Mouse (Mus musculus): ENCODE measurements around the gene Cbs. TPM values are rescaled to one million over a fixed set of nuclear protein-coding genes. Genes with fewer than 3 reads are reported as not detected.

Cbs gene
- polyA plus RNA-seq, 1 experiment = not detected

- TF ChIP-seq GATA1 (IDR thresholded peaks at IDR 0.05; ENCODE audit: borderline replicate concordance, low read length) = no peak
- TF ChIP-seq FLI1 (IDR thresholded peaks at IDR 0.05; ENCODE audit: low read length) = no peak
- Histone ChIP-seq H3K36me3 (replicated peaks; ENCODE audit: low read length) (peaks cover 92% of the 10 kb centered on the region), H3K4me3 (replicated peaks) (no peak overlapping the region), H3K4me1 (no peaks in the 10 kb centered on the region; the same call in 1 of the 2 replicates), H3K9me3 (no peaks in the 10 kb centered on the region), H3K27me3 (replicated peaks) (no peaks in the 10 kb centered on the region)
These were observed 42.0 kb downstream of the Cbs start for GRCm38 (mm10) chr17:31595077-31595476.

- Histone ChIP-seq H3K9me3 (no peaks in the 10 kb centered on the region), H3K27me3 (replicated peaks) (no peaks in the 10 kb centered on the region), H3K4me1 (no peaks in the 10 kb centered on the region; the same call in 1 of the 2 replicates), H3K4me3 (replicated peaks) (no peak overlapping the region), H3K36me3 (replicated peaks; ENCODE audit: low read length) (peaks cover 89% of the 10 kb centered on the region)
- TF ChIP-seq GATA1 (IDR thresholded peaks at IDR 0.05; ENCODE audit: borderline replicate concordance, low read length) = no peak
- TF ChIP-seq FLI1 (IDR thresholded peaks at IDR 0.05; ENCODE audit: low read length) = no peak
These were observed 42.4 kb downstream of the Cbs start for GRCm38 (mm10) chr17:31594590-31594989.

GRCm38 (mm10) chr17:31590846-31591245 is 46.2 kb downstream of the Cbs start:
- H3K4me1 ChIP-seq = peaks cover 14% of the 10 kb centered on the region
- no peak overlapping the region for H3K4me3 ChIP-seq (replicated peaks)
- peaks cover 73% of the 10 kb centered on the region for H3K36me3 ChIP-seq (replicated peaks; ENCODE audit: low read length)
- no peaks in the 10 kb centered on the region for H3K27me3 ChIP-seq (replicated peaks)
- no peaks in the 10 kb centered on the region for H3K9me3 ChIP-seq
- TF ChIP-seq FLI1 (IDR thresholded peaks at IDR 0.05; ENCODE audit: low read length) (no peak), GATA1 (IDR thresholded peaks at IDR 0.05; ENCODE audit: borderline replicate concordance, low read length) (no peak)

- Histone ChIP-seq H3K27me3 (replicated peaks) (no peaks in the 10 kb centered on the region), H3K4me1 (peaks cover 26% of the 10 kb centered on the region), H3K36me3 (replicated peaks; ENCODE audit: low read length) (peaks cover 71% of the 10 kb centered on the region), H3K4me3 (replicated peaks) (no peak overlapping the region), H3K9me3 (no peaks in the 10 kb centered on the region)
- TF ChIP-seq GATA1 (IDR thresholded peaks at IDR 0.05; ENCODE audit: borderline replicate concordance, low read length) (no peak), FLI1 (IDR thresholded peaks at IDR 0.05; ENCODE audit: low read length) (no peak)
These were observed 48.3 kb downstream of the Cbs start for GRCm38 (mm10) chr17:31588726-31589125.

GRCm38 (mm10) chr17:31588115-31588514 is 48.9 kb downstream of the Cbs start:
- Histone ChIP-seq H3K4me3 (replicated peaks) (no peak overlapping the region), H3K9me3 (no peaks in the 10 kb centered on the region), H3K27me3 (replicated peaks) (no peaks in the 10 kb centered on the region), H3K36me3 (replicated peaks; ENCODE audit: low read length) (peaks cover 68% of the 10 kb centered on the region), H3K4me1 (peaks cover 32% of the 10 kb centered on the region)
- no peak for TF ChIP-seq GATA1 (IDR thresholded peaks at IDR 0.05; ENCODE audit: borderline replicate concordance, low read length)
- TF ChIP-seq FLI1 (IDR thresholded peaks at IDR 0.05; ENCODE audit: low read length) = no peak

GRCm38 (mm10) chr17:31583781-31584180 is 53.3 kb downstream of the Cbs start:
- peaks cover 62% of the 10 kb centered on the region for H3K4me1 ChIP-seq
- H3K4me3 ChIP-seq (replicated peaks) = peak overlapping the region; percentile 21
- TF ChIP-seq GATA1 (IDR thresholded peaks at IDR 0.05; ENCODE audit: borderline replicate concordance, low read length) (no peak), FLI1 (IDR thresholded peaks at IDR 0.05; ENCODE audit: low read length) (no peak)
- H3K36me3 ChIP-seq (replicated peaks; ENCODE audit: low read length) = peaks cover 31% of the 10 kb centered on the region
- no peaks in the 10 kb centered on the region for H3K27me3 ChIP-seq (replicated peaks)
- no peaks in the 10 kb centered on the region for H3K9me3 ChIP-seq

GRCm38 (mm10) chr17:31583185-31583584 is 53.9 kb downstream of the Cbs start:
- H3K9me3 ChIP-seq = no peaks in the 10 kb centered on the region
- H3K4me3 ChIP-seq (replicated peaks) = no peak overlapping the region
- TF ChIP-seq FLI1 (IDR thresholded peaks at IDR 0.05; ENCODE audit: low read length) = no peak
- TF ChIP-seq GATA1 (IDR thresholded peaks at IDR 0.05; ENCODE audit: borderline replicate concordance, low read length) = no peak
- peaks cover 65% of the 10 kb centered on the region for H3K4me1 ChIP-seq
- no peaks in the 10 kb centered on the region for H3K27me3 ChIP-seq (replicated peaks)
- peaks cover 25% of the 10 kb centered on the region for H3K36me3 ChIP-seq (replicated peaks; ENCODE audit: low read length)

- H3K36me3 ChIP-seq (replicated peaks; ENCODE audit: low read length) = peaks cover 18% of the 10 kb centered on the region
- H3K4me3 ChIP-seq (replicated peaks) = no peak overlapping the region
- peaks cover 74% of the 10 kb centered on the region for H3K4me1 ChIP-seq
- TF ChIP-seq GATA1 (IDR thresholded peaks at IDR 0.05; ENCODE audit: borderline replicate concordance, low read length) (no peak), FLI1 (IDR thresholded peaks at IDR 0.05; ENCODE audit: low read length) (no peak)
- no peaks in the 10 kb centered on the region for H3K27me3 ChIP-seq (replicated peaks)
- no peaks in the 10 kb centered on the region for H3K9me3 ChIP-seq
These were observed 56.7 kb downstream of the Cbs start for GRCm38 (mm10) chr17:31580344-31580743.

- peaks cover 4% of the 10 kb centered on the region for H3K36me3 ChIP-seq (replicated peaks; ENCODE audit: low read length)
- H3K4me3 ChIP-seq (replicated peaks) = no peak overlapping the region
- no peak for TF ChIP-seq GATA1 (IDR thresholded peaks at IDR 0.05; ENCODE audit: borderline replicate concordance, low read length)
- no peak for TF ChIP-seq FLI1 (IDR thresholded peaks at IDR 0.05; ENCODE audit: low read length)
- no peaks in the 10 kb centered on the region for H3K27me3 ChIP-seq (replicated peaks)
- H3K9me3 ChIP-seq = no peaks in the 10 kb centered on the region
- peaks cover 72% of the 10 kb centered on the region for H3K4me1 ChIP-seq
These were observed 60.5 kb downstream of the Cbs start for GRCm38 (mm10) chr17:31576394-31577175.

- H3K27me3 ChIP-seq (replicated peaks) = no peaks in the 10 kb centered on the region
- peaks cover 76% of the 10 kb centered on the region for H3K4me1 ChIP-seq
- peak overlapping the region; percentile 50 for H3K4me3 ChIP-seq (replicated peaks)
- TF ChIP-seq GATA1 (IDR thresholded peaks at IDR 0.05; ENCODE audit: borderline replicate concordance, low read length) = no peak
- TF ChIP-seq FLI1 (IDR thresholded peaks at IDR 0.05; ENCODE audit: low read length) = no peak
- peaks cover 4% of the 10 kb centered on the region for H3K36me3 ChIP-seq (replicated peaks; ENCODE audit: low read length)
- H3K9me3 ChIP-seq = no peaks in the 10 kb centered on the region
These were observed 62.4 kb downstream of the Cbs start for GRCm38 (mm10) chr17:31574662-31575061.
